Mouse (Mus musculus): ENCODE data around the gene Vps54.

- TF ChIP-seq POLR2A (IDR thresholded peaks at IDR 0.05; ENCODE audit: control insufficient read depth, extremely low read depth, insufficient read depth, low read length, poor library complexity) (no peak), CTCF (IDR thresholded peaks at IDR 0.05; ENCODE audit: borderline replicate concordance, control insufficient read depth, extremely low read depth, insufficient read depth, low read length, poor library complexity) (no peak)
Measured at GRCm38 (mm10) chr11:21235821-21236220, 3.3 kb upstream of the Vps54 start.
